ENCODE assay signal across 12 mouse cellular contexts in genomic region chr11:96279421-96280233, GRCm38 (mm10). TPM values are rescaled to one million over a fixed set of nuclear protein-coding genes. Genes with fewer than 3 reads are reported as not detected.
DNase-seq lines count a peak whose midpoint lies in the region; ATAC-seq lines count a peak whose summit lies in the region.
"Had no signal": no experiment of that assay in that cellular context is flagged by ENCODE, and none has a peak within 500 bp of the region (broad histone marks: within the 10 kb centered on the region; RNA-seq: fewer than 3 reads in every experiment).

No protein-coding gene starts in this region.

- ATAC-seq in heart, embryonic 12.5 days (ENCODE audit: insufficient number of reproducible peaks, low FRiP score) = no peak
- ATAC-seq in hindbrain, embryonic 15.5 days (ENCODE audit: low FRiP score, low read depth) = no peak
- ATAC-seq in kidney, embryonic 15.5 days (replicated peaks; ENCODE audit: low FRiP score) = no peak
- no peak for ATAC-seq in stomach, embryonic 14.5 days (ENCODE audit: insufficient number of reproducible peaks, insufficient read depth, low FRiP score, low read depth)

- H3K27me3 ChIP-seq in heart, embryonic 10.5 days (ENCODE audit: insufficient read depth, poor library complexity, severe bottlenecking) = peaks cover 100% of the 10 kb centered on the region
- H3K27me3 ChIP-seq in heart, embryonic 12.5 days (replicated peaks) = peaks cover 93% of the 10 kb centered on the region
- peaks cover 86% of the 10 kb centered on the region for H3K27me3 ChIP-seq in hindbrain, embryonic 15.5 days
- H3K27me3 ChIP-seq in kidney, embryonic 15.5 days = peaks cover 10% of the 10 kb centered on the region
- H3K27me3 ChIP-seq in stomach, embryonic 14.5 days (ENCODE audit: control insufficient read depth, insufficient read depth, low read length) = peaks cover 43% of the 10 kb centered on the region

- intact Hi-C loops in left cerebral cortex, postnatal 14 days (cut with DNase I) = loop anchor here (5.0 to 10.0 kb wide), 4 partner anchors 343 to 735 kb away; partner anchors contain the start of gene Sp6

- peaks cover 14% of the 10 kb centered on the region for H3K4me1 ChIP-seq in heart, embryonic 10.5 days
- peaks cover 11% of the 10 kb centered on the region for H3K4me1 ChIP-seq in heart, embryonic 12.5 days (replicated peaks)
- peaks cover 6% of the 10 kb centered on the region for H3K4me1 ChIP-seq in hindbrain, embryonic 15.5 days (replicated peaks)
- H3K4me1 ChIP-seq in kidney, embryonic 15.5 days = peaks cover 71% of the 10 kb centered on the region
- no peaks in the 10 kb centered on the region for H3K4me1 ChIP-seq in stomach, embryonic 14.5 days (ENCODE audit: control insufficient read depth, insufficient read depth, low read length)

- H3K9ac ChIP-seq in heart, embryonic 12.5 days = no peak overlapping the region
- no peak overlapping the region for H3K9ac ChIP-seq in hindbrain, embryonic 15.5 days
- peak overlapping the region; percentile 96 for H3K9ac ChIP-seq in kidney, embryonic 15.5 days
- H3K9ac ChIP-seq in stomach, embryonic 14.5 days (replicated peaks; ENCODE audit: low read depth, low read length) = no peak overlapping the region
- H3K9ac ChIP-seq: liver, embryonic 15.5 days had no signal

- H3K27ac ChIP-seq in heart, embryonic 10.5 days = no peak overlapping the region
- H3K27ac ChIP-seq in heart, embryonic 12.5 days (ENCODE audit: poor library complexity, severe bottlenecking) = no peak overlapping the region
- peak overlapping the region; percentile 58; the same call in 1 of the 2 replicates for H3K27ac ChIP-seq in hindbrain, embryonic 15.5 days (replicated peaks)
- H3K27ac ChIP-seq in kidney, embryonic 15.5 days = peak overlapping the region; percentile 100
- H3K27ac ChIP-seq in stomach, embryonic 14.5 days (ENCODE audit: low read length) = 0 out of 2 replicates have a peak overlapping the region, but pooled peaks have one; percentile 6
- H3K27ac ChIP-seq: heart, adult 2 months; liver, embryonic 15.5 days had no signal

- H3K4me3 ChIP-seq in heart, embryonic 10.5 days = no peak overlapping the region
- H3K4me3 ChIP-seq in heart, embryonic 12.5 days = no peak overlapping the region
- peak overlapping the region; percentile 4; the same call in 1 of the 2 replicates for H3K4me3 ChIP-seq in hindbrain, embryonic 15.5 days
- peak overlapping the region; percentile 80 for H3K4me3 ChIP-seq in kidney, embryonic 15.5 days (replicated peaks)
- no peak overlapping the region for H3K4me3 ChIP-seq in stomach, embryonic 14.5 days (ENCODE audit: low read depth, low read length)
- H3K4me3 ChIP-seq: heart, adult 2 months; liver, embryonic 15.5 days had no signal

- DNase-seq in heart, embryonic 10.5 days (ENCODE audit: low spot score) = peak; percentile 72
- no peak for DNase-seq in urinary bladder, adult 2 months (ENCODE audit: low spot score)
- no peak for DNase-seq in left cerebral cortex, postnatal 14 days (ENCODE audit: low spot score in 2 of 2)
- no peak for DNase-seq in frontal cortex, adult 2 months (ENCODE audit: extremely low spot score in 1 of 2, low spot score in 1 of 2)

- 4% methylated on average over 31 of the region's 31 CpGs for WGBS in heart, embryonic 10.5 days
- WGBS in heart, embryonic 12.5 days = 3% methylated on average over 31 of the region's 31 CpGs
- 3% methylated on average over 31 of the region's 31 CpGs for WGBS in hindbrain, embryonic 15.5 days
- 4% methylated on average over 31 of the region's 31 CpGs for whole genome bisulfite sequencing in kidney, embryonic 15.5 days
- WGBS in stomach, embryonic 14.5 days = 6% methylated on average over 31 of the region's 31 CpGs

- H3K4me2 ChIP-seq in heart, embryonic 12.5 days = no peak overlapping the region
- H3K4me2 ChIP-seq in hindbrain, embryonic 15.5 days = peak overlapping the region; percentile 38
- H3K4me2 ChIP-seq in kidney, embryonic 15.5 days = peak overlapping the region; percentile 90
- H3K4me2 ChIP-seq in stomach, embryonic 14.5 days (replicated peaks; ENCODE audit: low read depth, low read length) = no peak overlapping the region; the same call in 1 of the 2 replicates
- H3K4me2 ChIP-seq: liver, embryonic 15.5 days had no signal

- no peaks in the 10 kb centered on the region for H3K9me3 ChIP-seq in heart, embryonic 10.5 days
- no peaks in the 10 kb centered on the region for H3K9me3 ChIP-seq in heart, embryonic 12.5 days (replicated peaks)
- H3K9me3 ChIP-seq in hindbrain, embryonic 15.5 days = no peaks in the 10 kb centered on the region
- H3K9me3 ChIP-seq in kidney, embryonic 15.5 days (replicated peaks) = no peaks in the 10 kb centered on the region
- H3K9me3 ChIP-seq in stomach, embryonic 14.5 days (ENCODE audit: control insufficient read depth, low read depth, low read length) = no peaks in the 10 kb centered on the region
- H3K9me3 ChIP-seq: liver, embryonic 15.5 days had no signal

- no peaks in the 10 kb centered on the region for H3K36me3 ChIP-seq in heart, embryonic 10.5 days
- H3K36me3 ChIP-seq in heart, embryonic 12.5 days = no peaks in the 10 kb centered on the region
- H3K36me3 ChIP-seq in hindbrain, embryonic 15.5 days = no peaks in the 10 kb centered on the region
- 0 out of 2 replicates have a peak, but pooled peaks cover 4% of the 10 kb centered on the region for H3K36me3 ChIP-seq in kidney, embryonic 15.5 days
- no peaks in the 10 kb centered on the region for H3K36me3 ChIP-seq in stomach, embryonic 14.5 days (ENCODE audit: control insufficient read depth, insufficient read depth, low read length)
- H3K36me3 ChIP-seq: liver, embryonic 15.5 days had no signal

RNA-seq across cellular contexts. Expression of gene Hoxb8, which starts 2.1 kb away (rescaled TPM):
- 0.30 TPM in 1 of 2 replicates, not detected in the other for polyA plus RNA-seq in heart, embryonic 10.5 days (2016; fragmentation: Nextera tagmentation; extraction: Ambion mirVana)
- polyA plus RNA-seq in heart, embryonic 12.5 days (2016; fragmentation: Nextera tagmentation; extraction: Ambion mirVana) = 0.06 TPM in 1 of 2 replicates, not detected in the other
- 18.2 and 26.1 TPM in 2 replicates for polyA plus RNA-seq in hindbrain, embryonic 15.5 days (2015; fragmentation: Nextera tagmentation; extraction: Ambion mirVana)
- polyA plus RNA-seq in kidney, embryonic 15.5 days (2015; fragmentation: Nextera tagmentation; extraction: Ambion mirVana) = 8.9 and 9.8 TPM in 2 replicates
- 2.3 and 2.7 TPM in 2 replicates for polyA plus RNA-seq in stomach, embryonic 14.5 days (2014; fragmentation: Nextera tagmentation; extraction: Ambion mirVana)
- polyA plus RNA-seq in urinary bladder, adult 2 months (2012; rRNA removed) = 12.0 and 13.4 TPM in 2 replicates
- total RNA-seq in left cerebral cortex, postnatal 14 days (2021) = not detected
- polyA plus RNA-seq in frontal cortex, adult 2 months (2012; rRNA removed) = 0.06 TPM in 1 of 2 replicates, not detected in the other
- total RNA-seq: heart, adult 2 months; hematopoietic stem cell, adult 5-6 weeks; megakaryocyte-erythroid progenitor cell, adult 5-6 weeks had no signal
- polyA plus RNA-seq: heart, adult 2 months; liver, embryonic 15.5 days had no signal

RNA-seq across cellular contexts. Expression of gene Hoxb7, which starts 6.8 kb away (rescaled TPM):
- polyA plus RNA-seq in heart, embryonic 10.5 days (2016; fragmentation: Nextera tagmentation; extraction: Ambion mirVana) = 0.11 and 1.3 TPM in 2 replicates
- polyA plus RNA-seq in heart, embryonic 12.5 days (2016; fragmentation: Nextera tagmentation; extraction: Ambion mirVana) = 0.14 and 0.22 TPM in 2 replicates
- 26.5 and 33.6 TPM in 2 replicates for polyA plus RNA-seq in hindbrain, embryonic 15.5 days (2015; fragmentation: Nextera tagmentation; extraction: Ambion mirVana)
- 58.5 and 62.7 TPM in 2 replicates for polyA plus RNA-seq in kidney, embryonic 15.5 days (2015; fragmentation: Nextera tagmentation; extraction: Ambion mirVana)
- 8.4 and 14.0 TPM in 2 replicates for polyA plus RNA-seq in stomach, embryonic 14.5 days (2014; fragmentation: Nextera tagmentation; extraction: Ambion mirVana)
- 9.5 and 9.6 TPM in 2 replicates for polyA plus RNA-seq in urinary bladder, adult 2 months (2012; rRNA removed)
- total RNA-seq in left cerebral cortex, postnatal 14 days (2021) = not detected
- not detected in 2 replicates for polyA plus RNA-seq in frontal cortex, adult 2 months (2012; rRNA removed)
- total RNA-seq: heart, adult 2 months; hematopoietic stem cell, adult 5-6 weeks; megakaryocyte-erythroid progenitor cell, adult 5-6 weeks had no signal
- polyA plus RNA-seq: heart, adult 2 months had no signal

RNA-seq across cellular contexts. Expression of gene Hoxb9, which starts 8.4 kb away (rescaled TPM):
- polyA plus RNA-seq in heart, embryonic 10.5 days (2016; fragmentation: Nextera tagmentation; extraction: Ambion mirVana) = 0.75 TPM in 1 of 2 replicates, not detected in the other
- 0.06 TPM in 1 of 2 replicates, not detected in the other for polyA plus RNA-seq in heart, embryonic 12.5 days (2016; fragmentation: Nextera tagmentation; extraction: Ambion mirVana)
- polyA plus RNA-seq in hindbrain, embryonic 15.5 days (2015; fragmentation: Nextera tagmentation; extraction: Ambion mirVana) = 2.1 and 15.7 TPM in 2 replicates
- 22.3 and 27.2 TPM in 2 replicates for polyA plus RNA-seq in kidney, embryonic 15.5 days (2015; fragmentation: Nextera tagmentation; extraction: Ambion mirVana)
- 0.25 TPM in 2 replicates for polyA plus RNA-seq in stomach, embryonic 14.5 days (2014; fragmentation: Nextera tagmentation; extraction: Ambion mirVana)
- 2.7 and 3.2 TPM in 2 replicates for polyA plus RNA-seq in urinary bladder, adult 2 months (2012; rRNA removed)
- total RNA-seq in left cerebral cortex, postnatal 14 days (2021) = not detected
- polyA plus RNA-seq in frontal cortex, adult 2 months (2012; rRNA removed) = not detected in 2 replicates
- total RNA-seq: heart, adult 2 months; megakaryocyte-erythroid progenitor cell, adult 5-6 weeks had no signal
- polyA plus RNA-seq: heart, adult 2 months; liver, embryonic 15.5 days had no signal

RNA-seq across cellular contexts. Expression of gene Hoxb6, which starts 12.6 kb away (rescaled TPM):
- polyA plus RNA-seq in heart, embryonic 10.5 days (2016; fragmentation: Nextera tagmentation; extraction: Ambion mirVana) = 0.42 and 2.2 TPM in 2 replicates
- 0.62 TPM in 1 of 2 replicates, not detected in the other for polyA plus RNA-seq in heart, embryonic 12.5 days (2016; fragmentation: Nextera tagmentation; extraction: Ambion mirVana)
- 52.1 and 66.7 TPM in 2 replicates for polyA plus RNA-seq in hindbrain, embryonic 15.5 days (2015; fragmentation: Nextera tagmentation; extraction: Ambion mirVana)
- 47.1 and 49.1 TPM in 2 replicates for polyA plus RNA-seq in kidney, embryonic 15.5 days (2015; fragmentation: Nextera tagmentation; extraction: Ambion mirVana)
- polyA plus RNA-seq in stomach, embryonic 14.5 days (2014; fragmentation: Nextera tagmentation; extraction: Ambion mirVana) = 12.4 TPM in 2 replicates
- polyA plus RNA-seq in urinary bladder, adult 2 months (2012; rRNA removed) = 12.9 and 13.7 TPM in 2 replicates
- not detected for total RNA-seq in left cerebral cortex, postnatal 14 days (2021)
- polyA plus RNA-seq in frontal cortex, adult 2 months (2012; rRNA removed) = not detected in 2 replicates
- total RNA-seq: heart, adult 2 months; megakaryocyte-erythroid progenitor cell, adult 5-6 weeks had no signal
- polyA plus RNA-seq: heart, adult 2 months had no signal

RNA-seq across cellular contexts. Expression of gene Hoxb5, which starts 23.5 kb away (rescaled TPM):
- polyA plus RNA-seq in heart, embryonic 10.5 days (2016; fragmentation: Nextera tagmentation; extraction: Ambion mirVana) = 1.0 and 5.2 TPM in 2 replicates
- polyA plus RNA-seq in heart, embryonic 12.5 days (2016; fragmentation: Nextera tagmentation; extraction: Ambion mirVana) = 0.14 and 1.9 TPM in 2 replicates
- 115 and 140 TPM in 2 replicates for polyA plus RNA-seq in hindbrain, embryonic 15.5 days (2015; fragmentation: Nextera tagmentation; extraction: Ambion mirVana)
- polyA plus RNA-seq in kidney, embryonic 15.5 days (2015; fragmentation: Nextera tagmentation; extraction: Ambion mirVana) = 18.8 and 20.2 TPM in 2 replicates
- 21.2 and 23.3 TPM in 2 replicates for polyA plus RNA-seq in stomach, embryonic 14.5 days (2014; fragmentation: Nextera tagmentation; extraction: Ambion mirVana)
- polyA plus RNA-seq in urinary bladder, adult 2 months (2012; rRNA removed) = 5.8 and 7.4 TPM in 2 replicates
- total RNA-seq in left cerebral cortex, postnatal 14 days (2021) = not detected
- polyA plus RNA-seq in frontal cortex, adult 2 months (2012; rRNA removed) = 0.11 TPM in 1 of 2 replicates, not detected in the other
- total RNA-seq: megakaryocyte-erythroid progenitor cell, adult 5-6 weeks had no signal

Comparison
In these comparisons a context has a peak if more than half of its experiments do, and no peak if none do; other contexts are left out.
1. H3K27ac ChIP-seq: peak in hindbrain, embryonic 15.5 days (single experiment), kidney, embryonic 15.5 days (single experiment) and stomach, embryonic 14.5 days (single experiment); none in heart, embryonic 10.5 days (single experiment) and heart, embryonic 12.5 days (single experiment).
2. H3K4me3 ChIP-seq: peak in hindbrain, embryonic 15.5 days (single experiment) and kidney, embryonic 15.5 days (single experiment); none in heart, embryonic 10.5 days (single experiment), heart, embryonic 12.5 days (single experiment) and stomach, embryonic 14.5 days (single experiment).
3. H3K4me2 ChIP-seq: peak in hindbrain, embryonic 15.5 days (single experiment) and kidney, embryonic 15.5 days (single experiment); none in heart, embryonic 12.5 days (single experiment) and stomach, embryonic 14.5 days (single experiment).